Mouse (Mus musculus) kidney, postnatal 36 days (tissue): ENCODE results near the gene Nek10.
"Not testable (repeated sequence)": the region's sequence is repeated elsewhere in the genome, so short reads cannot be mapped to it uniquely, and the experiment has no call there.

Source experiments
- DNase-seq, 2 experiments: peaks; one replicate each; pipeline ENCODE4 v3.0.0; 2021 to 2022; ENCODE audit warnings: mixed read lengths in 2 of 2

Nek10 gene

GRCm38 (mm10) chr14:14803115-14803514 lies at the start of gene Nek10:
Gene Nek10, plus strand, starts transcription at chr14:14803415.
- DNase-seq = not testable (repeated sequence)

GRCm38 (mm10) chr14:14781169-14781568 lies 22.0 kb upstream of the Nek10 start:
- no peak for DNase-seq

- DNase-seq = no peak
Observed at GRCm38 (mm10) chr14:14784223-14784622, 19.0 kb upstream of the Nek10 start.

- DNase-seq = no peak
Observed at GRCm38 (mm10) chr14:14786979-14787378, 16.2 kb upstream of the Nek10 start.

GRCm38 (mm10) chr14:14789840-14790470 lies 13.3 kb upstream of the Nek10 start:
- DNase-seq = no peak

- DNase-seq = no peak
Observed at GRCm38 (mm10) chr14:14799861-14800260, 3.4 kb upstream of the Nek10 start.

- DNase-seq = no peak
Observed at GRCm38 (mm10) chr14:14800332-14800731, 2.9 kb upstream of the Nek10 start.

- DNase-seq = no peak
Observed at GRCm38 (mm10) chr14:14800810-14801209, 2.4 kb upstream of the Nek10 start.

GRCm38 (mm10) chr14:14803921-14804517 lies 804 bp downstream of the Nek10 start:
- peak in 1 of 2 experiments; percentile 2 for DNase-seq

GRCm38 (mm10) chr14:14804518-14805212 lies 1.4 kb downstream of the Nek10 start:
- DNase-seq = no peak

GRCm38 (mm10) chr14:14832520-14833240 lies 29.5 kb downstream of the Nek10 start:
- peak; percentile 35 to 67 for DNase-seq

GRCm38 (mm10) chr14:14833498-14833897 lies 30.3 kb downstream of the Nek10 start:
- DNase-seq = no peak

- DNase-seq = no peak
Observed at GRCm38 (mm10) chr14:14834266-14834665, 31.1 kb downstream of the Nek10 start.

- DNase-seq = no peak
Observed at GRCm38 (mm10) chr14:14837627-14838026, 34.4 kb downstream of the Nek10 start.

GRCm38 (mm10) chr14:14838109-14838508 lies 34.9 kb downstream of the Nek10 start:
- no peak for DNase-seq

GRCm38 (mm10) chr14:14842734-14843530 lies 39.7 kb downstream of the Nek10 start:
- peak in 1 of 2 experiments; percentile 7 for DNase-seq

- no peak for DNase-seq
Observed at GRCm38 (mm10) chr14:14852838-14853237, 49.6 kb downstream of the Nek10 start.

GRCm38 (mm10) chr14:14860331-14860730 lies 57.1 kb downstream of the Nek10 start:
- no peak for DNase-seq

GRCm38 (mm10) chr14:14863690-14864356 lies 60.6 kb downstream of the Nek10 start:
- DNase-seq = peak; percentile 65 to 86

- no peak for DNase-seq
Observed at GRCm38 (mm10) chr14:14869239-14869638, 66.0 kb downstream of the Nek10 start.

- DNase-seq = no peak
Observed at GRCm38 (mm10) chr14:14870059-14870458, 66.8 kb downstream of the Nek10 start.

- no peak for DNase-seq
Observed at GRCm38 (mm10) chr14:14870463-14870862, 67.2 kb downstream of the Nek10 start.
